Mouse (Mus musculus): ENCODE measurements around the gene Abl2. TPM values are rescaled to one million over a fixed set of nuclear protein-coding genes. Genes with fewer than 3 reads are reported as not detected.
A peak's percentile ranks its signal among the peaks of the same experiment; 100 is the strongest.

Abl2 gene
- polyA plus RNA-seq, 1 experiment from 2014 or later, result 8.1 TPM

- WGBS, result 86% methylated on average over 4 of the region's 4 CpGs
- no peaks in the 10 kb centered on the region for H3K9me3 ChIP-seq (ENCODE audit: control insufficient read depth, low read length)
- no peaks in the 10 kb centered on the region for H3K36me3 ChIP-seq (ENCODE audit: control insufficient read depth, insufficient read depth, low read length)
- H3K9ac ChIP-seq (ENCODE audit: low read depth, low read length), result no peak overlapping the region
- H3K4me1 ChIP-seq (ENCODE audit: control insufficient read depth, insufficient read depth, low read length), result no peaks in the 10 kb centered on the region
- H3K4me3 ChIP-seq (ENCODE audit: low read length), result no peak overlapping the region
- no peak for ATAC-seq (ENCODE audit: low FRiP score, low TSS enrichment)
- H3K4me2 ChIP-seq (replicated peaks; ENCODE audit: low read depth, low read length), result no peak overlapping the region
- no peak overlapping the region for H3K27ac ChIP-seq (ENCODE audit: low read depth, low read length)
- no peaks in the 10 kb centered on the region for H3K27me3 ChIP-seq (ENCODE audit: control insufficient read depth, insufficient read depth, low read length)
Observed at GRCm38 (mm10) chr1:156569615-156570014, 11.0 kb downstream of the Abl2 start.

GRCm38 (mm10) chr1:156572952-156573351 lies 14.4 kb downstream of the Abl2 start:
- H3K27me3 ChIP-seq (ENCODE audit: control insufficient read depth, insufficient read depth, low read length), result no peaks in the 10 kb centered on the region
- no peak overlapping the region for H3K9ac ChIP-seq (ENCODE audit: low read depth, low read length)
- no peak for ATAC-seq (ENCODE audit: low FRiP score, low TSS enrichment)
- H3K27ac ChIP-seq (ENCODE audit: low read depth, low read length), result no peak overlapping the region
- H3K9me3 ChIP-seq (ENCODE audit: control insufficient read depth, low read length), result no peaks in the 10 kb centered on the region
- H3K36me3 ChIP-seq (ENCODE audit: control insufficient read depth, insufficient read depth, low read length), result no peaks in the 10 kb centered on the region
- H3K4me1 ChIP-seq (ENCODE audit: control insufficient read depth, insufficient read depth, low read length), result no peaks in the 10 kb centered on the region
- 92% methylated on average over 4 of the region's 4 CpGs for WGBS
- no peak overlapping the region for H3K4me3 ChIP-seq (ENCODE audit: low read length)
- no peak overlapping the region for H3K4me2 ChIP-seq (replicated peaks; ENCODE audit: low read depth, low read length)

GRCm38 (mm10) chr1:156581149-156581548 lies 22.6 kb downstream of the Abl2 start:
- WGBS, result 68% methylated on average over 11 of the region's 11 CpGs
- no peak for ATAC-seq (ENCODE audit: low FRiP score, low TSS enrichment)
- Histone ChIP-seq H3K9ac (ENCODE audit: low read depth, low read length) (no peak overlapping the region), H3K27me3 (ENCODE audit: control insufficient read depth, insufficient read depth, low read length) (no peaks in the 10 kb centered on the region), H3K9me3 (ENCODE audit: control insufficient read depth, low read length) (no peaks in the 10 kb centered on the region), H3K4me3 (ENCODE audit: low read length) (no peak overlapping the region), H3K36me3 (ENCODE audit: control insufficient read depth, insufficient read depth, low read length) (no peaks in the 10 kb centered on the region), H3K4me2 (replicated peaks; ENCODE audit: low read depth, low read length) (no peak overlapping the region), H3K4me1 (ENCODE audit: control insufficient read depth, insufficient read depth, low read length) (0 out of 2 replicates have a peak, but pooled peaks cover 4% of the 10 kb centered on the region), H3K27ac (ENCODE audit: low read depth, low read length) (no peak overlapping the region)

GRCm38 (mm10) chr1:156584175-156584574 lies 25.6 kb downstream of the Abl2 start:
- 53% methylated on average over 1 of the region's 1 CpGs for WGBS
- Histone ChIP-seq H3K4me3 (ENCODE audit: low read length) (no peak overlapping the region), H3K4me2 (replicated peaks; ENCODE audit: low read depth, low read length) (no peak overlapping the region), H3K9me3 (ENCODE audit: control insufficient read depth, low read length) (no peaks in the 10 kb centered on the region), H3K9ac (ENCODE audit: low read depth, low read length) (no peak overlapping the region), H3K27ac (ENCODE audit: low read depth, low read length) (no peak overlapping the region), H3K27me3 (ENCODE audit: control insufficient read depth, insufficient read depth, low read length) (no peaks in the 10 kb centered on the region), H3K36me3 (ENCODE audit: control insufficient read depth, insufficient read depth, low read length) (no peaks in the 10 kb centered on the region), H3K4me1 (ENCODE audit: control insufficient read depth, insufficient read depth, low read length) (0 out of 2 replicates have a peak, but pooled peaks cover 4% of the 10 kb centered on the region)
- ATAC-seq (ENCODE audit: low FRiP score, low TSS enrichment), result no peak

- no peak overlapping the region for H3K9ac ChIP-seq (ENCODE audit: low read depth, low read length)
- 71% methylated on average over 3 of the region's 3 CpGs for WGBS
- no peak for ATAC-seq (ENCODE audit: low FRiP score, low TSS enrichment)
- H3K27ac ChIP-seq (ENCODE audit: low read depth, low read length), result no peak overlapping the region
- H3K4me2 ChIP-seq (replicated peaks; ENCODE audit: low read depth, low read length), result no peak overlapping the region
- H3K4me3 ChIP-seq (ENCODE audit: low read length), result no peak overlapping the region
- no peaks in the 10 kb centered on the region for H3K27me3 ChIP-seq (ENCODE audit: control insufficient read depth, insufficient read depth, low read length)
- H3K9me3 ChIP-seq (ENCODE audit: control insufficient read depth, low read length), result no peaks in the 10 kb centered on the region
- no peaks in the 10 kb centered on the region for H3K36me3 ChIP-seq (ENCODE audit: control insufficient read depth, insufficient read depth, low read length)
- H3K4me1 ChIP-seq (ENCODE audit: control insufficient read depth, insufficient read depth, low read length), result 0 out of 2 replicates have a peak, but pooled peaks cover 4% of the 10 kb centered on the region
Observed at GRCm38 (mm10) chr1:156585512-156585911, 26.9 kb downstream of the Abl2 start.

- ATAC-seq (ENCODE audit: low FRiP score, low TSS enrichment), result no peak
- 77% methylated on average over 3 of the region's 3 CpGs for WGBS
Observed at GRCm38 (mm10) chr1:156589811-156590305, 31.3 kb downstream of the Abl2 start.

GRCm38 (mm10) chr1:156590357-156590756 lies 31.8 kb downstream of the Abl2 start:
- H3K27ac ChIP-seq (ENCODE audit: low read depth, low read length), result no peak overlapping the region
- H3K27me3 ChIP-seq (ENCODE audit: control insufficient read depth, insufficient read depth, low read length), result no peaks in the 10 kb centered on the region
- H3K9me3 ChIP-seq (ENCODE audit: control insufficient read depth, low read length), result no peaks in the 10 kb centered on the region
- no peak overlapping the region for H3K4me3 ChIP-seq (ENCODE audit: low read length)
- H3K4me1 ChIP-seq (ENCODE audit: control insufficient read depth, insufficient read depth, low read length), result no peaks in the 10 kb centered on the region
- no peak overlapping the region for H3K9ac ChIP-seq (ENCODE audit: low read depth, low read length)
- H3K4me2 ChIP-seq (replicated peaks; ENCODE audit: low read depth, low read length), result no peak overlapping the region
- 24% methylated on average over 1 of the region's 1 CpGs for WGBS
- ATAC-seq (ENCODE audit: low FRiP score, low TSS enrichment), result no peak
- H3K36me3 ChIP-seq (ENCODE audit: control insufficient read depth, insufficient read depth, low read length), result no peaks in the 10 kb centered on the region; the same call in 1 of the 2 replicates

More at GRCm38 (mm10) chr1:156589811-156590305, 31.3 kb downstream of the Abl2 start:
- no peak overlapping the region for H3K4me2 ChIP-seq (replicated peaks; ENCODE audit: low read depth, low read length)
- no peaks in the 10 kb centered on the region for H3K9me3 ChIP-seq (ENCODE audit: control insufficient read depth, low read length)
- no peak overlapping the region for H3K9ac ChIP-seq (ENCODE audit: low read depth, low read length)
- H3K4me3 ChIP-seq (ENCODE audit: low read length), result no peak overlapping the region
- H3K27me3 ChIP-seq (ENCODE audit: control insufficient read depth, insufficient read depth, low read length), result no peaks in the 10 kb centered on the region
- H3K27ac ChIP-seq (ENCODE audit: low read depth, low read length), result no peak overlapping the region
- H3K36me3 ChIP-seq (ENCODE audit: control insufficient read depth, insufficient read depth, low read length), result no peaks in the 10 kb centered on the region; the same call in 1 of the 2 replicates
- no peaks in the 10 kb centered on the region for H3K4me1 ChIP-seq (ENCODE audit: control insufficient read depth, insufficient read depth, low read length)

- H3K4me3 ChIP-seq (ENCODE audit: low read length), result no peak overlapping the region
- H3K36me3 ChIP-seq (ENCODE audit: control insufficient read depth, insufficient read depth, low read length), result no peaks in the 10 kb centered on the region; the same call in 1 of the 2 replicates
- no peak overlapping the region for H3K4me2 ChIP-seq (replicated peaks; ENCODE audit: low read depth, low read length)
- no peaks in the 10 kb centered on the region for H3K9me3 ChIP-seq (ENCODE audit: control insufficient read depth, low read length)
- no peaks in the 10 kb centered on the region for H3K27me3 ChIP-seq (ENCODE audit: control insufficient read depth, insufficient read depth, low read length)
- 66% methylated on average over 5 of the region's 5 CpGs for WGBS
- ATAC-seq (ENCODE audit: low FRiP score, low TSS enrichment), result no peak
- H3K4me1 ChIP-seq (ENCODE audit: control insufficient read depth, insufficient read depth, low read length), result no peaks in the 10 kb centered on the region
- no peak overlapping the region for H3K27ac ChIP-seq (ENCODE audit: low read depth, low read length)
- no peak overlapping the region for H3K9ac ChIP-seq (ENCODE audit: low read depth, low read length)
Observed at GRCm38 (mm10) chr1:156593267-156593666, 34.7 kb downstream of the Abl2 start.

- ATAC-seq (ENCODE audit: low FRiP score, low TSS enrichment), result peak; percentile 68; the same call in 1 of the 2 replicates
- no peaks in the 10 kb centered on the region for H3K9me3 ChIP-seq (ENCODE audit: control insufficient read depth, low read length)
- H3K36me3 ChIP-seq (ENCODE audit: control insufficient read depth, insufficient read depth, low read length), result no peaks in the 10 kb centered on the region; the same call in 1 of the 2 replicates
- no peaks in the 10 kb centered on the region for H3K27me3 ChIP-seq (ENCODE audit: control insufficient read depth, insufficient read depth, low read length)
- WGBS, result 64% methylated on average over 4 of the region's 4 CpGs
- no peak overlapping the region for H3K4me2 ChIP-seq (replicated peaks; ENCODE audit: low read depth, low read length)
- H3K27ac ChIP-seq (ENCODE audit: low read depth, low read length), result no peak overlapping the region
- no peak overlapping the region for H3K4me3 ChIP-seq (ENCODE audit: low read length)
- no peaks in the 10 kb centered on the region for H3K4me1 ChIP-seq (ENCODE audit: control insufficient read depth, insufficient read depth, low read length)
- H3K9ac ChIP-seq (ENCODE audit: low read depth, low read length), result no peak overlapping the region
Observed at GRCm38 (mm10) chr1:156597089-156597488, 38.5 kb downstream of the Abl2 start.
